Comparison of ENCODE assay signal across 26 mouse cellular contexts in the genomic region with DNA sequence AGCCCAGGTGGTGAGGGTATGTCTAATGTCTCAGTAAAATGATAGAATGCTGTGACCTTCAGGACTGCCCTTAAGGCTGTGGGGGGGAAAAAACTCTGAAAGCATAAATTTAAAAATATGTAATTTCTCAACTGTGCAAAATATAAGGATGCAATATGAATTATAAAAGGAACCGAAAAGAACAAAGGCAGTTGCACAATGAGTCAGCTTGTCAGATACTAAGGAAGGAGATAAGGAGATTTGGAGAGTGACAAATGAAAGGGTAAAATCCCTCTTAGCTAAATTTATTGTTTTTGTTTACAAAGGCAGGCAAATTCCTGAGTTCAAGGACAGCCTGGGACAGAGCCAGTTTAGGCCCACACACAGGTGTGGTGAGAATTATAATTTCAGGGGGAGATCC.
"Had no signal": no experiment of that assay in that cellular context is flagged by ENCODE, and none has a peak within 500 bp of the region (broad histone marks: within the 10 kb centered on the region; RNA-seq: fewer than 3 reads in every experiment).

No protein-coding gene starts in this region.

- ATAC-seq: hindbrain, embryonic 16.5 days; inflammation-experienced regulatory T-cells, adult 6 months; intestine, embryonic 15.5 days; intestine, postnatal 0 days had no signal

- DNase-seq: gastrocnemius, adult 2 months; gastrocnemius, postnatal 10 days; gastrocnemius, postnatal 25 days; heart, adult 18-20 months; heart, postnatal 10 days; heart, postnatal 36 days; kidney, adult 18-20 months; kidney, adult 8-10 months; kidney, postnatal 10 days; kidney, postnatal 25 days; kidney, postnatal 4 days; liver; liver, embryonic 13.5 days had no signal

- H3K4me1 ChIP-seq: heart, embryonic 10.5 days; heart, embryonic 12.5 days; hindbrain, embryonic 12.5 days; intestine, embryonic 15.5 days; limb, embryonic 10.5 days; limb, embryonic 12.5 days; liver, embryonic 13.5 days had no signal

- H3K36me3 ChIP-seq: heart, embryonic 10.5 days; heart, embryonic 12.5 days; hindbrain, embryonic 12.5 days; intestine, embryonic 15.5 days; limb, embryonic 10.5 days; limb, embryonic 12.5 days; liver, embryonic 13.5 days had no signal

- H3K4me2 ChIP-seq: heart, embryonic 12.5 days; hindbrain, embryonic 12.5 days; hindbrain, embryonic 14.5 days; intestine, embryonic 15.5 days; limb, embryonic 12.5 days; liver, embryonic 11.5 days; liver, embryonic 13.5 days had no signal

- H3K9ac ChIP-seq: heart, embryonic 12.5 days; hindbrain, embryonic 12.5 days; hindbrain, embryonic 14.5 days; intestine, embryonic 15.5 days; limb, embryonic 12.5 days; liver, embryonic 13.5 days had no signal

- H3K9me3 ChIP-seq: heart, embryonic 10.5 days; heart, embryonic 12.5 days; hindbrain, embryonic 12.5 days; intestine, embryonic 15.5 days; limb, embryonic 10.5 days; limb, embryonic 12.5 days; liver, embryonic 13.5 days had no signal

- H3K27me3 ChIP-seq: heart, embryonic 12.5 days; hindbrain, embryonic 12.5 days; intestine, embryonic 15.5 days; limb, embryonic 12.5 days; liver, embryonic 13.5 days had no signal

- H3K4me3 ChIP-seq: gastrocnemius, adult 2 months; heart, embryonic 10.5 days; heart, embryonic 12.5 days; hindbrain, embryonic 12.5 days; intestine, embryonic 15.5 days; layer of hippocampus, adult 2 months; left cerebral cortex, adult 2 months; limb, embryonic 10.5 days; limb, embryonic 12.5 days; liver, embryonic 13.5 days had no signal

- H3K27ac ChIP-seq: gastrocnemius, adult 2 months; heart, embryonic 10.5 days; hindbrain, embryonic 12.5 days; hindbrain, embryonic 14.5 days; intestine, embryonic 15.5 days; layer of hippocampus, adult 2 months; left cerebral cortex, adult 2 months; limb, embryonic 10.5 days; limb, embryonic 12.5 days; liver, embryonic 13.5 days had no signal
